Mouse (Mus musculus): ENCODE results near the gene Duox1. TPM values are rescaled to one million over a fixed set of nuclear protein-coding genes. Genes with fewer than 3 reads are reported as not detected.

Duox1 gene
- polyA plus RNA-seq, 1 experiment from 2014 or later: 0.10 TPM

Other genes starting within 250 kb of the Duox1 start
- gene Spg11, start 197.3 kb upstream of the Duox1 start, polyA plus RNA-seq (2014; fragmentation: Nextera tagmentation; extraction: Ambion mirVana): 9.3 and 9.8 TPM in 2 replicates
- gene B2m, start 168.0 kb upstream of the Duox1 start, polyA plus RNA-seq (2014; fragmentation: Nextera tagmentation; extraction: Ambion mirVana): 311 and 321 TPM in 2 replicates
- 0.17 TPM in 1 of 2 replicates, not detected in the other for gene Trim69, start 155.0 kb upstream of the Duox1 start, polyA plus RNA-seq (2014; fragmentation: Nextera tagmentation; extraction: Ambion mirVana)
- gene Patl2, start 129.5 kb upstream of the Duox1 start, polyA plus RNA-seq (2014; fragmentation: Nextera tagmentation; extraction: Ambion mirVana): 0.15 TPM in 1 of 2 replicates, not detected in the other
- not detected in 2 replicates for gene Terb2, start 129.4 kb upstream of the Duox1 start, polyA plus RNA-seq (2014; fragmentation: Nextera tagmentation; extraction: Ambion mirVana)
- 172 and 180 TPM in 2 replicates for gene Sord, start 80.9 kb upstream of the Duox1 start, polyA plus RNA-seq (2014; fragmentation: Nextera tagmentation; extraction: Ambion mirVana)
- not detected in 2 replicates for gene Duox2, start 17.2 kb upstream of the Duox1 start, polyA plus RNA-seq (2014; fragmentation: Nextera tagmentation; extraction: Ambion mirVana)
- 0.12 TPM in 1 of 2 replicates, not detected in the other for gene Duoxa2, start 16.8 kb upstream of the Duox1 start, polyA plus RNA-seq (2014; fragmentation: Nextera tagmentation; extraction: Ambion mirVana)
- not detected in 2 replicates for gene Duoxa1, start 1.9 kb upstream of the Duox1 start, polyA plus RNA-seq (2014; fragmentation: Nextera tagmentation; extraction: Ambion mirVana)
- 2.5 TPM in 2 replicates for gene Shf, start 53.5 kb downstream of the Duox1 start, polyA plus RNA-seq (2014; fragmentation: Nextera tagmentation; extraction: Ambion mirVana)
- gene Slc28a2, start 110.8 kb downstream of the Duox1 start, polyA plus RNA-seq (2014; fragmentation: Nextera tagmentation; extraction: Ambion mirVana): 0.29 and 0.35 TPM in 2 replicates
- gene Gm14085, start 169.3 kb downstream of the Duox1 start, polyA plus RNA-seq (2014; fragmentation: Nextera tagmentation; extraction: Ambion mirVana): not detected in 2 replicates

All from liver, embryonic 11.5 days (tissue).